Mouse (Mus musculus): Measurements from ENCODE around the gene Eif6.
"Not testable (repeated sequence)": the region's sequence is repeated elsewhere in the genome, so short reads cannot be mapped to it uniquely, and the experiment has no call there.

Eif6 gene

DNA sequence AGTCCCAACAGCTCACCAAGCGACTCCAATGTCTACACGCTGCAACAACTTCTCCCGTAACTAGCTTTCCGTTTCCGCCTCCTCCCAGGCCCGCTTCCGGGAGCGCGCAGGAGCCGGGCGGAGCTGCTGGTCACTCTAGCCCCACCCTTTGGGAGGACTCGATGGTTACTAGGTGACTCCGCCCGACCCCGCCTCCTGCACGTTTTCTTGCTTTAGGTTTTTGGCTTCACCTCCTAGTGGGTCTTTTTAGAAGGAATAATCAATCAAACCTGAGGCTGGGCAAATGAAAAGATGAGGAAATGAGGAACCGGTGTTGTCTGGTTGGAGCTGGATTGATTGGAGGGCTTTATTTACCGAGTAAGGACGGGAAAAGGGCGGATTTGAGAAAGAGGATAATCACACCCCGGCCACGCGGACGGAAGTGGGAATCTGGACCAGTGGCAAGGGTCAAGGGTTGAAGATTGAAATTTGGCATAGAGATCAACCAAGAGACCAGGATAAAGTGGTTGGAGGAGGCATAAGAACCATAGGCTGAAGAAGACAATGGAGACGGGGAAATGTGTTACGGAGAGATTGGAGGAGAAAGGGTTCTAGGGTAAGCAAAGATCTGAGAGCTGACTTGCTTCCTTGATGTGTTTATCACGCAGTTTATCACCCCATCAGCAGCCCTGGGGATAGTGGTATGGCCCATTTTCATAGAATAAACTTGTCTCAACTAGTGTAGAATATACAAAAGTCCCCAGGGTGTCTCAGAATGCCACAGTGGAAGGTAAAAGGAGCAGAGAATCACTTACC, at the start of gene Eif6:
TSS of gene Eif6 (minus strand) at position 296 of the 795 bp plus-strand sequence.
- DNase-seq: peak; percentile 84

DNA sequence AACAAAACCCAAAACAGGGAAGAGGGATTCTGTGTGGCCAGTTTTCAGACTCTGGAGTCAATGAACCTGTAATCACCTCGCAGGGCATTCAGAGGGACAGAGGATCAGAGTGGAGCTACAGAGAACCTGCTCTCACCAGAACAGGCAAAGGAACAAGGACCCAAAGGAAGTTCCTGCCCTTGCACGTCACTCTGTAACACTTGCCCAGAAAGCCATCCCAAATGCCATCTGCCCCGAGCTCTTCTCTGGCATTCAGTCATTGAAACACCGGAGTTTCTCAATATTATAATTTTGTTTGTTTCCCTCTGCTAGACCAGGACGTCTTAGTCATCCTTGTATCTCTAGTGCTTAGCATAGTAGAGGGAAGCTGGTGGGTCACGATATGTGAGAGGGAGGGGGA, 46.9 kb upstream of the Eif6 start:
- peak; percentile 16 for DNase-seq

DNA sequence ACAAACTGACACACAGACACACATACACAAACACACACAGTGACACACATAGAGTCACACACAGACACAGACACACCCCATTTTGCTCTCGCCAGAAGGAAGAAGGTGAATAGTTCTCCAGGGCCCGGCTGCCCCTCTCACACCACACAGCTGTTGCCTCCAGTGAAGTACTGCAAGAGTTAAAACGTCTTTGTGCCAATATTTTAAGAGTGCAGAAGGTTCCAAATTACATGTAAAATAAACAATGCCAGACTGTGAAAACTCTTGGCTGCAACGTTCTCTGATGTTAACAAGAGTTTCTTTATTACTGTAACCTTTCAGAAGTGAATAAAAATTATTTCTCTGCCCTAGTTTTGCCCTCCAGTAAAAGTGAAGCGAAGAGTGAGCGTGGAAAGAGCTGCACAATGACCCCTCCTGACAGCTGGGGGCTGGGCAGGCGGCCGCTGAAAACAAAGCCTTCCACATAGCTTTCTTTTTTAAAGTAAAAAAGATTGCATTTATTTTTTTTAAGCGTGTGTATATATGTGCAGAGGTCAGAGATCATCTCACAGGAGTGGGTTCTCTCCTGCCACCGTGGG, 46.3 kb upstream of the Eif6 start:
- no peak for DNase-seq

DNA sequence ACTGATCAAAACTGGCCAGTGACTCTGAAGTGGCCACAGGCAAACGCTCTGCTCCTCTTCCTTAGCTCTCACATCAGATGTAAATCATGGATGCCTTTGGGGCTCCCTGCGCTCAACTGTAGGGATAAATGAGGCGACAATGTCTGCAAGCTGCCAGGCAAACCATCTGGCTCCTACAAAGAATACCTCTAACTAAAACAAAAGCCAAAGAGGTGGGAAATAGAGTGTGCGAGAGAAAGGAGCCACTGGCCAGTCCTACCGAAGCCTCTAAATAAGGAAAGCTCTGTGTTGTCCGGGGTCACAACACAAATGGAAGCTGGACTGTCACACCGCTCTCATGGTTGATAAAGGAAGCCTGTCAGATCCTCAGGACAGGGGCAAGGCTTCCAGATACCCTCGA, 45.8 kb upstream of the Eif6 start:
- peak; percentile 26 for DNase-seq

DNA sequence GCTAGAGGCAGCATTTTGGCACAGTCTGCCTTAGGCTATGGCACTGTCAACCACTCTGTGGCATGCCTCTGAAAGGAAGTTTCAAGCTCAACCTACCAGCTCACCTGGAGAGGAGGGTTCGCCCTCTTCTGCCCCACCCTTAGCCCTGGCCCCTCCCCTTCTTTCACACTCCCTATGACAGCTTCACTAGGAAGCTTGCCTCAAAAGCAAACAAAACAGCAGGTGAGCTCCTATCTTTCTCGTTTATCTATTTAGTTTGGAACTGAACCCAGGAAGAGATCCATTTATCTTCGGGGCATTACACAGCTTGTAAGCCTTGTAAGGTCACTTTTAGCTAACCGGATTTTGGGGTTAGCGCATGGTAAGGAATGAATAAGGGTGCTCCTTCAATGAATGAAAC, 43.0 kb upstream of the Eif6 start:
- DNase-seq: no peak

DNA sequence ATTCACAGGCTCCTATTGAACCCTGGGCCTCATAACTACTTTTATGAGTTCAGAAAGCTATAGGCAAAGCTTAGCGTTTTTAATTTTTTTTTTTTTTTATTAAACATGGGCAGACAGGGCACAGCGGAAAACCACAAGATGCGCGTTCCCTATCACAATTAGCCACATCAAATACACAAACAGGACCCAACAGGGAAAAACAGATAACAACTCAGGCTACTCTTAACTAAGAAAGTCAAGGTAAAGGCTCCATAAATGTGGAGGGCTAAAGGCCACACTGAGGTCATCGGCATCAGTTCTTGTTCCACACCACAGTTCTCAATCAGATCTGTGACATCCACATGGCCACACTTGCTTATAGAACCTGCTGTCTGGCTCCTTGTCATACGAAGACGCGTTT, 41.6 kb upstream of the Eif6 start:
- no peak for DNase-seq

DNA sequence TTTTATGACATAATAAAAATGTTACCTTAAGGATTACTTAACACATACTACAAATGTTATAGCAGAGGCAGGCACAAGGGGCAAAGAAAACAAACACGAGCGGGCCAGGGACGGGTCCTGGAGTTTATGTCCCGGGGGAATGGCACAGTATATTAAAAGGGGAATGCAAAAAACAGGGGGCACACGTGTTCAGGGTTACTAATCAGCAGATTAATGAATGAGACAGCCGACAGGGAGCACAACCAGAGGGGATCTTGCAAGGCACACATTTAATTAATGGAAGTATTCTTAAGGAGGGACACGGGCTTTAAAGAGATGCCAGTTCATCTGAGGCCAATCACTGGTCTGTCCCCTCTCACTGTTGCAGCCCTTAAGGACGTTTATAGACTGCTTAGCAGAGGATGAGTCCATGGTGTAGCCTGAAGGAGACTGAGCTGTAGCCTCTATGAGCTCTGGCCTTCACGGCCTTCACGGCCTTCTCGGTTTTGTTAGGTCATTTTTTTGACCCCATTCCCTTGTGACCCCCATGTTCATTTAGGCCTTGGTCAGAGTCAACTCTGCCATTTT, 36.7 kb upstream of the Eif6 start:
- DNase-seq: no peak

DNA sequence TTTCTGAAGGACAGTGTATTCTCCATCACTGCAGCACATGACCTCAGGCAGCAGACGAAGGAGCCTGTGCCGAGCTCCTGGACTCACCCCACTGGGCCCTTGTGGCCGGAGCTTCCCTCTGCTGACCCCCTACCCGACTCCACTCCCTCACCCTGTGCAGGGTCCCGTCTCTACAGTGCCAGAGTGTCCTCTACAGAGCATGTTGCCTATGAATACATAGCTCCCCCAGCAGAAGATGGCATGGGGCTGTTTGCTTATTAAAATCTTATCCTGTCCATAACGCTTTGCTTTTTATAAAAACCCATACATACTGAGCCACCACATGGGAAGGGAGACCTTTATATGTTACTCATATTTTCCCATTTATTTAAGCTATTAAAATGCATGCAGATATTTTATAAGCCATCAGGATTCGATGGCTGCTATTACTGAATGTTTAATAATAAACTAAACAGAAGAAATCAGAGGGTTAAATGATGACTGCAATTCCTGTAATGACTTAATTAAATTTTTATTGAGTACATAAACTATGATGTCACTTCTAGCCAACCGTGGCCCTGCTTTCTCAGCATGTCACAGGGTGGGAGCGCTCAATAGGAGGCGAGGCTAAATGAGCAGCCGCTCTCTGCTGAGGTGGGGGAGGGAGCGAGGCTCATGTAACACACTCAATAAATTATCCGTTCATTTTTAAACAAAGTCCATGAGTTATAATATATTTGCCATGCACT, 36.0 kb upstream of the Eif6 start:
- DNase-seq: no peak

DNA sequence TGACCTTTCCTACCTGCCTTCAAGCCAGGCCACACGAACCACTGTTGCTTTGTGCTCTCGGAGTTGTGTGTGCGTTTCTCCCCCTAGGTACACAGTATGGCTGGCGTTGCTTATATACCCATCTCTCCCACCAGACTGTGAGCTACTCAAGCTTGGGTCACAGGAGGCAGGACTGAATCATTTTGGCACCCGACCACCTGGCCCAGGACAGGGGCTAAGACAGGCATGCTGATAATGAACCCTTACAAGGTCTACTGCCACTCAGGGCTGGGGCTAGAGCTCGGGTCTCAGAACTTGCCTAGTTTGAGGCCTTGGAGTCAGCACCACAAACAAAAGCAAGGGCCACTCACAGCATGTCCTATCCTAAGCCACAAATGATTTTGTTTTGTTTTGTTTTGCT, 34.9 kb upstream of the Eif6 start:
- DNase-seq: no peak

DNA sequence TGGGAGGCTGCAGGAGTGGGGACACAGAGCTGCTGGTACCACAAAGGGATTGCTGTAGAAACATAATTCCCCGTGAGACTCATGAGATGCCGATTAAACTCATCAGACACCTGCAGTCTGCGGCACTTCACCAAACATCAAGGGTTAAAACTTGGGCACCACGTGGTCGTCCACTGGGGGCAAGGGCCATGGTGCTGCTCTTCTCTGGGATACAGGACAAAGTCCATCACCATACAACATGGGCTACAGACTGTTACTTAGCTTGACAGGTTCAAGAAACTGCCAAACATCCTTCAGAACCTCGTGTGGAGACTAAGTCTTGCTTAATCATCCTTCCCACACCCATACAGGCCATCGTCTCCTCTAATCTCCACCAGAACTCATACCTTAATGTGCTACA, 33.4 kb upstream of the Eif6 start:
- DNase-seq: no peak

DNA sequence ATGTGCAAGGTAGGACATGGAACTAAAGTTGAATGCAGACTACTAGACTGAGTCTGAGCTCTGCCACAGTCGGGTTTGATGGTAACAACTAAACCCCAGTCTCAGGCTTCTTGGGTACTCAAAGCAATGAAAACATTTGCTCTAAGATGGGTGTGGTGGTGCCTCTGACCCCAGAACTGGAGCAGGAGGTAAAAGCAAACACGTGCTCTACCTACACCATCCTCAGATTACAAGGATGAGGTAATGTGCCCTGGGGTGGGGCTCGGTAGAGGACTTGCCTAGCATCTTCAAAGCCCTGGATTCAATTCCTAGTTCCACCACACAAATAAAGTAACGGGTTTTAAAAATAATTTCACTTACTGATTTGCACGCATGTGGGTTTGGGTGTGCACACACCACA, 25.8 kb upstream of the Eif6 start:
- DNase-seq: no peak

DNA sequence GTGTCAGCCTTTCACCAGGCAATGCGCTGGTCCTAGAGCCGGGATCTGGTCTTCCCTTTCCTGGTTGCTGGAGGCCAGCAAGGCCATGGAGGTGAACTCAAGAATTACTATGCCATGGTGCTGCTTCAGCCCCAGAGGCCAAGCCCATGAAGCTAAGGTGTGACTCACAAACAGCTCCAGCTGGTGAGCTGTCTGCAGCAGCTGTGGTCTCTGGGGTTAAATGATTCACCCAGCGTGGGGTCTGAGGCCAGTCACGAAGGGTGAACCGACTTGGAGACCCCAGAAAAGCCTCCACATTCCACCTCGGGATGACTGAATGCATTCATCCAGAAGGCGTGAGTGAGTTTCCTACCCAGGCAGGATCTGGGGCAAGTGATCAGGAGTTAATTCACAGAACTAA, 23.4 kb upstream of the Eif6 start:
- no peak for DNase-seq

DNA sequence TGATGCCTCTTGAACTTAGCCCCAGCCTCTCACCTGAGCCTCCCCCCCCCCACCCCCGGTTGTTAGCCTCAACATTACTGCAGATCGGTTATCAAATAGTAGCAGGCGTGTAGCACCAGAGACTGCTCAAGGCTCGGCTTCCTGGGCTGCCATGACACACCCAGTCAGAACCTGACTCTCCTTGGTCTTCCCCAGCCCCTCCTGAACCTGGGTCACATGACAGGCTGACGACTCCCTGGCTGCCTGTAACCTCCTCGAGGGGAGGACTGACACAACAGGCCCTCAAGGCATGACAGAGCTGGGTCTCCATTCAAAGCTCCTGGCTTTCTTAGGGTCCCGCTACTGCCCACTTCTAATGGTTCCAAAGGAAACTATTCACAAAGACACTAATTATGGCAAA, 22.7 kb upstream of the Eif6 start:
- DNase-seq: no peak

DNA sequence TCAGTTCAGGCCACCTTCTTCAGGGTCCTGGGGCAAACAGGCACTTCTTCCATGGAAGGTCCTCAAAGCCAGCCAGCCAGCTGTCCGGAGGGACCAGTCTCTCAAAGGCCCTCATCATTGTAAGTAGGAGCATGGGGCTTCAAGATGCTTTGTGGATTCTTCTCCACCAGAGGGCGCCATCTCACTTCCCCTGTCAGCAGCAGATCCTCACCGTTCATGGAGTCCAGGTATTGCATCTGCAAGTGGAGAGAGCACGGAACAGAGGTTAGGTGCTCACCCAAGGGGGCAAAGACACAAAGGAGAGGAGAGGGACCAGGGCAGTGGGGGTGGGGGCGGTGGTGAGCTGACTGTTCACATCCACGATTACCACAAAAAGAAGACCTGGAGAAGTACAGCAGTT, 21.6 kb upstream of the Eif6 start:
- DNase-seq: peak; percentile 65

DNA sequence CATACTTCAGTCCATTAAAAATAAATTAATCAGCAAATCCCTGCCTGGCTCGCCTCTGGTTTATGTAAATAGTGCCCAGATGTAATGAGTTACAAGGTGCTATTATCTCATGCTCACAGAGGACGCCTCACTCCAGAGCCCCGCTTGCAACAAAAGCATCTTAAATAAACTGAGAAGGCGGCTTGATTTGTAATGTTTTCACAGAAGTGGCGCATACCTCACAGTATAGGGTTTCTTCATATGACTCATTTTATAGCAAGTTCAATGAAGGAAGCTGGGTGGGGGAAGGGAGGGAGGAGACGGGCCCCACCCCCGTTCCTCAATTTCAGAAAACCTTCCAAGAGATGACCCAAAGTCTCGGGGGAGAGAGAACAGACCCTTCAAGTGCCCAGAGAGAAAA, 20.2 kb upstream of the Eif6 start:
- no peak for DNase-seq

DNA sequence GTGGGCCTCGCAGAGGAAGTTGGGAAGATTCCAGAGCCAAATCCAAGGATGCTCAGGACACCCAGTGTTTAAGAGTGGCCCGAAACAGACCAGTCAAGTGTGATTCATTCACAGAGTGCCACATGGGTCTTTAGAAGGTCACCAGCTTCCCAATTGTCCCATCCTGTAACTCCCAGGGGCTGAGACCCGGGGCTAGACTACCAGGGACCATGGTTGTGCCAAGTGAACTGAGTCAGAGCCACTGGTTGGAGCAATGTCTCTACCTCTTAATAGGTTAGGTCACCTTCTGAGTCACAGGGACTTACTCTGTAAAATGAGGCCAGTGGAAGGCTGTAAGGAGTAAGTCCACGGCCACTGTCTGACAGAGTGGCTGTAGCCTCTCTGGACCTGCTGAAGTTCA, 12.2 kb upstream of the Eif6 start:
- no peak for DNase-seq

DNA sequence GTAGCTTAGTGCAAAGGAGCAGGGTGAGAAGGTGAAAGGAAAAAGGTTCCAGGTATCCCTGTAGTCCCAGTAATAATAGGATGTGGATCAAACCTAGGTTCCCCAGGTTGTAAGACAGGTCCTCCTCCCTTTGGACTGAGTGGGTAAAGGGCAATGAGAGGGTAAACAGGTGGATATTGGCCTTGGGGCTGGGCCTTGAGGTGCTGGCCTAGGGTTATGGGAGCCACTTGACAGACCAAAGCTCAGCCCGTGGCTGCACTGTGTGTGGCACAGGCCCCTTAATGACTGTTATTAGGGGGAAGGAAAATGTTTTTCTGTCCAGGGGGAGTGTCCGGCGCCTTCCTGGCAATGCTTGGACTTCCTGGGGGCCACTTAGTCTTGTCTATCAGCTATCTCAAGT, 11.2 kb upstream of the Eif6 start:
- no peak for DNase-seq

DNA sequence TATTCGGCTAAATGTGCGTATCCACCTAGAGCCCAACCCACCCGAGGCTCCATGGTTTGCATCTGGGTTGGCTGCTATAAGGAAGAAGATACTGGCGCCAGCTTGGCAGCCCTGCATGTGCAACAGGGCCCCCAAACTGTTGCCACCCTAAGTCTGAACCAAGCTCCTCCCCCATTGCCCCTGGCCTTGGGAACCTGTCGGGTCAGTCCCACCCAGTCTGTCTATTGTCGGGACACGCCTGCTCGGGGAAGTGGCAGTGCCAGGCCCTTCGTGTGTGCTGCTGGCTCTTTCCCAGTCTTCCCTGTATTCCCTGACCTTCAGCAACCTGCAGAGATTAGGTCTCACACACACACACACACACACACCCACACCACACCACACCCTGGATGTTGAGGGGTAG, 8.0 kb upstream of the Eif6 start, which contains the start of gene Fam83c:
TSS of gene Fam83c (minus strand) at position 123 of the 400 bp plus-strand sequence.
- no peak for DNase-seq

DNA sequence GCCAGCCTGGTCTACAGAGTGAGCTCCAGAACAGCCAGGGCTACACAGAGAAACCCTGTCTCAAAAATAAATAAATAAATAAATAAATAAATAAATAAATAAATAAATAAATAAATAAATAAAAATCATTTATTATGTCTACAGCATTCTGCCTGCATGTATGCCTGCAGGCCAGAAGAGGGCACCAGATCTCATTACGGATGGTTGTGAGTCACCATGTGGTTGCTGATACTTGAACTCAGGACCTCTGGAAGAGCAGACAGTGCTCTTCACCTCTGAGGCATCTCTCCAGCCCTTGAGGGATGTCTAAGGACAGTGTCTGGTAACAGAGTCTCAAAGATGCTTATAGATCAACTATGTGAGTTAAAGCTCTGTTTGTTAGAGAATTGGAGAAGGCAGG, 5.4 kb upstream of the Eif6 start:
- DNase-seq: not testable (repeated sequence)

DNA sequence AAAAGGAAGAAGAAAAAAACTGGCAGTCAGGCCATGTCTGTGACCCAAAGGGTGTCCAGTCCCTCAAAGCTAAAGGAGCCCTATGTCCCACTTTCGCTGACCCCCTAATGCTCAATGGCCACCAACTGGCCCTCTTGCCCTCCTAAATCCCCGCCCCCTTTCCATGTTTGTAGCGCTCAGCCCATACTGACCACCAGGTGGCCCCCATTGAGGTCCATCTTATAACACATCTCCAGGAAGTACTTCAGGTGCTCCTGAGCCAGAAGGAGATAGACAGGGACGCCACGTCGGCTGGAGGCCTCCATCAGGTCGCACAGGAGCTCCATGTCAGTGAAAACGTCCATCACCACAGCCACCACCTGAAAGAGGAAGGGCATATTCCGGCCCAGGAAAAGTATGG, 4.6 kb upstream of the Eif6 start:
- no peak for DNase-seq

DNA sequence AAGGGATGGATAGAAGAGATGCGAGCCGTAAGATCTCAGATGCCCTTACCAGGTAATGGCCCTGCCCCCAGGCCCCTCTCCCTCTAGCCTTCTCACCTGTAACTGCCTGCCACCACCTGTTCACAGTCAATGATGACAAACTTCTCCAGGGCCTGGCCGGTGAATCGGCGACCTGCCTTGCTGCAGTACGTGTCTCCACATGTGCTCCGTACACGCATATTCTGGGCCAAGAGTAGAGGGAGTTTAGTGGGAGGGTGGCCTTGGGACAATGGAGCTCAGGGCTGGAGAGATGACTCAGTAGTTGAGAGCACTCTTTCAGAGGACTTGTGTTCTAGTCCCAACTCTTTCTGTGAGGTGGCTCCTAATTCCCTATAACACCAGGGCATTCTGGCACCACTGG, 4.1 kb upstream of the Eif6 start:
- no peak for DNase-seq

DNA sequence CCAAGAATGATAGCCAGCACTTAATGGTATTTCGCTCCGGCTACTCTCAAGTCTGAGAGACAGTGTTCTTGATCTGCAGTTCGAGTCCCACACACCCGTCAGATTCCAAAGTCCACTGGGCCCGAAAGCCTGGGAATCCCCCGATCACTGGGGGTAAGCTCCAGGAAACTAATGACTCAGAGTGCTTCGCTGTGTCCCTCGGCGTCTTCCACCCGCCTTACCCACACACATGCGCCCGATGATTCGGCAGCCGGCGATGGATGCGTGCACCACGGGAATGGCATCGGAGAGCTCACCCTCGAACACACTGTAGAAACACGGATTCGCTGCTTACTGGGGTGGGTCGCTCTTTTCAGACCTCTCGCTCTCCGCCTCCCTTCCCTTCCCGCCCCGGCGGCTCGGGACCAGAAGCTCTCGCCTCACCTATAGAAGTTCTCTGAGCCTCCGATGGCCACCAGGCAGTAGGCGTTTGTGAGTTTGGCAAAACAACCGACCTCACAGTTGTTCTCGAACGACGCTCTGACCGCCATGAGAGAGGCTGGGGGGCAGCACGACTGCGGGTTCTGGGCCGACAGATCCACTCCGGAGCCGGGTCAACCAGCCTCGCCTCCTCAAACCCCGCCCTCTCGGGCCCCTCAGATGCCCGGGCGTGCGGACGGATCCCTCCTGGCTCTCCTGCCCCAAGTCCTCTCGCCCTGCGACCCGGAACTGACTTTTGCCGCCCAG, 658 bp downstream of the Eif6 start:
- DNase-seq: no peak

DNA sequence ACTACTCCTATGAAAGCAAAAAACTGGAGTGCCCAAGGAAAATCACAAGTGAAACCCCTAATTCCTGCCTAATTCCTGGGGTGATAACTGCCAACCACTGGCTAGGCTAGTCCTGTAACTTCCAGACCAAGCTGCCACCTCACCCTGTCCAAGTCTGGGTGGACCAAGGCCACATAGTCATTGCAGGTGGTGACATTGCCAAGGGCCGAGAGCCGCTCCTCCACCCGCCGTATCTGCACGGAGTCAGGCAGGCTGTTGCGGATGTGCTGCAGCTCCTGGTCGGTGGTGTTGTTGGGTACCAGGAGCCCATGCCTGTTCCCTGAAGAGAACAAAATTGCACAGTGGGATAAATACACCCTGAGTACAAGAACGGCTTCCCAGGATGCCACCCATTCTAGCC, 3.0 kb downstream of the Eif6 start:
- DNase-seq: peak; percentile 29

All from cerebellum, adult 11-12 months (tissue).